Mouse (Mus musculus) thymus, adult 18-20 months (tissue): ENCODE data around the gene Zp1.
A peak's percentile ranks its signal among the peaks of the same experiment; 100 is the strongest.

Experiments used
- DNase-seq, 2 experiments: peaks; one replicate each; pipeline ENCODE4 v3.0.0; 2022; ENCODE audit warnings: mixed read lengths in 2 of 2

Zp1 gene

GRCm38 (mm10) chr19:10871328-10871961 lies 49.0 kb downstream of the Zp1 start:
- no peak for DNase-seq

GRCm38 (mm10) chr19:10870676-10871075 lies 49.8 kb downstream of the Zp1 start:
- DNase-seq: no peak

- DNase-seq: no peak
These were observed 50.4 kb downstream of the Zp1 start, which contains the start of gene Tmem132a for GRCm38 (mm10) chr19:10869886-10870527. Gene Tmem132a (minus strand): TSS chr19:10869940.

- DNase-seq: peak in 1 of 2 experiments; percentile 21
These were observed 51.1 kb downstream of the Zp1 start for GRCm38 (mm10) chr19:10869241-10869885.

GRCm38 (mm10) chr19:10868623-10869141 lies 51.8 kb downstream of the Zp1 start:
- no peak for DNase-seq

- DNase-seq: no peak
These were observed 52.3 kb downstream of the Zp1 start for GRCm38 (mm10) chr19:10867946-10868622.

GRCm38 (mm10) chr19:10866351-10866750 lies 54.1 kb downstream of the Zp1 start:
- no peak for DNase-seq
